Mouse (Mus musculus) liver, embryonic 12.5 days (tissue): ENCODE results near the gene Rpl5. TPM values are rescaled to one million over a fixed set of nuclear protein-coding genes. Genes with fewer than 3 reads are reported as not detected.

ENCODE experiments used
- ATAC-seq: fragments of 200-750 bp; cut with Nextera tagmentation; 2 replicates; pipeline ENCODE4 v1.8.0; 2017; ENCODE audit warnings: moderate number of reproducible peaks, mild to moderate bottlenecking, moderate library complexity
- H3K27ac ChIP-seq: fragments of 300-500 bp; sonication (generic); 2 replicates; pipeline ENCODE4 v1.5.1; 2016; ENCODE audit warnings: mild to moderate bottlenecking
- H3K27me3 ChIP-seq: fragments of 300-500 bp; sonication (generic); replicated peaks from 2 replicates; pipeline ENCODE4 v1.6.1; 2016; ENCODE audit warnings: mild to moderate bottlenecking, moderate library complexity
- H3K36me3 ChIP-seq: fragments of 300-500 bp; sonication (generic); 2 replicates; pipeline ENCODE4 v1.6.1; 2016; ENCODE audit warnings: mild to moderate bottlenecking, moderate library complexity
- H3K4me1 ChIP-seq: fragments of 300-500 bp; sonication (generic); 2 replicates; pipeline ENCODE4 v1.6.1; 2016
- H3K4me2 ChIP-seq: fragments of 300-500 bp; sonication (generic); 2 replicates; pipeline ENCODE4 v1.6.1; 2016; ENCODE audit warnings: mild to moderate bottlenecking, moderate library complexity
- H3K4me3 ChIP-seq: fragments of 300-500 bp; sonication (generic); 2 replicates; pipeline ENCODE4 v1.5.1; 2016; ENCODE audit warnings: mild to moderate bottlenecking, moderate library complexity
- H3K9ac ChIP-seq: fragments of 300-500 bp; sonication (generic); 2 replicates; pipeline ENCODE4 v1.6.1; 2016; ENCODE audit warnings: mild to moderate bottlenecking, moderate library complexity
- H3K9me3 ChIP-seq: fragments of 300-500 bp; sonication (generic); replicated peaks from 2 replicates; pipeline ENCODE4 v1.6.1; 2016; ENCODE audit warnings: mild to moderate bottlenecking, moderate library complexity
- WGBS: fragments of 180-500 bp; shearing (Covaris S2); methylation state at CpG from one replicate; pipeline ENCODE4 v1.1.7; 2016; ENCODE audit not compliant: insufficient replicate concordance; 5-methylcytosine and 5-hydroxymethylcytosine counted together
- polyA plus RNA-seq: library from polyadenylated mRNA; unstranded; fragments of >200 nt; fragmentation: Nextera tagmentation; extraction: Ambion mirVana; gene quantifications from 2 replicates; pipeline ENCODE4 v1.2.1, GENCODE M21; 2016

Gene Rpl5
- polyA plus RNA-seq, 1 experiment from 2014 or later, result 58.8 TPM

DNA sequence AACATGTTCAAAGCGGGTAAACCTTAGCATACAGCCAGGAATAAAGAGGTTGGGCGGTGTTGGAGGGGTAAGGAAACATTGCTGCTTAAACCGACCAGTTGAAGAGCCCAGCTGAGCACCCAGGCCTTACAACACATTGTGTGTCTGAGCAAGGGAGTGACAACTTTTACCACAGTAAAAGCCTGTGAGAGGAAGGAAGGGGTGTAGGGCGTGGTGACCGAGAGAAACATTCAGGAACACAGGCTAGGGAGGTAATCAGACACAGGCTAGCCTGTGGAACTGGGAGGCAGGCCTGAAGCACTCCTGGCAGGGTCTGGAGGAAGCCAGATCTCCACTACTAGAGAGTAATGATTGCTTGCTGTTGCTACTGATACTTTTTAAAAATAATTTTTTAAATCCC, 50.3 kb downstream of the Rpl5 start:
- H3K27me3 ChIP-seq, result no peaks in the 10 kb centered on the region
- no peak overlapping the region for H3K4me2 ChIP-seq
- H3K36me3 ChIP-seq, result no peaks in the 10 kb centered on the region
- 28% methylated on average over 5 of the region's 5 CpGs for WGBS
- peaks cover 27% of the 10 kb centered on the region for H3K4me1 ChIP-seq
- H3K9ac ChIP-seq, result peak overlapping the region; percentile 19; the same call in 1 of the 2 replicates
- H3K9me3 ChIP-seq, result no peaks in the 10 kb centered on the region
- H3K27ac ChIP-seq, result peak overlapping the region; percentile 53
- no peak overlapping the region for H3K4me3 ChIP-seq
- ATAC-seq, result peak; percentile 72

Other genes with a start within 250 kb of the Rpl5 start
- gene Gfi1, start 174.5 kb upstream of the Rpl5 start, polyA plus RNA-seq, result 0.74 and 1.0 TPM in 2 replicates
- 0.39 and 0.45 TPM in 2 replicates for gene Ube2d2b, start 70.4 kb upstream of the Rpl5 start, polyA plus RNA-seq
- 56.5 and 58.5 TPM in 2 replicates for gene Evi5, start 25.4 kb upstream of the Rpl5 start, polyA plus RNA-seq
- gene Fam69a, start 86.6 kb downstream of the Rpl5 start, polyA plus RNA-seq, result 12.5 and 13.8 TPM in 2 replicates
- 56.3 and 60.4 TPM in 2 replicates for gene Mtf2, start 165.2 kb downstream of the Rpl5 start, polyA plus RNA-seq
- 27.6 and 29.3 TPM in 2 replicates for gene Tmed5, start 232.1 kb downstream of the Rpl5 start, polyA plus RNA-seq
- 7.1 and 9.3 TPM in 2 replicates for gene Ccdc18, start 232.4 kb downstream of the Rpl5 start, polyA plus RNA-seq